Mouse (Mus musculus) B cell, adult 2 months (primary cell): ENCODE measurements around the gene Rxrg.

Experiments used
- DNase-seq, 2 experiments: peaks; one replicate each; pipeline ENCODE4 v3.0.0; 2022

The Rxrg gene

DNA sequence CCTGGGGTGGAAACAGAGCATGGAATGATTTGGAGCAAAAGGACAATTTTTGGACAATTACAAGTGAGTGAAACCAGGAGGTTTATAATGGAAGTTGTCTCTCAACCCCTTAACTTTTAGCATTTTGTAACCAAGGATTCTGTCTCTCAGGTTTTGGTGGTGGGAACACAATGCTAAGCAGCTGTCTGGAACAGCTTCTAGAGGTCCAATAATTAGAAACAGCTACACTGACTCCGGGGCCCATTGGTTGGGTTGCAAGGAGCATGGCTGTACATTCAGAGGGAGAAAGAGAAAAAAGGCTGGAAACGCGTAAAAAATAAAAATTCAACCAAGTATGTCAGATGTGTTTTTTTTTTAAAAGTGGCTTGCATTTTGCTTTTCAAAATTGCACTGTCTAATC lies 50.5 kb downstream of the Rxrg start:
- DNase-seq = no peak

DNA sequence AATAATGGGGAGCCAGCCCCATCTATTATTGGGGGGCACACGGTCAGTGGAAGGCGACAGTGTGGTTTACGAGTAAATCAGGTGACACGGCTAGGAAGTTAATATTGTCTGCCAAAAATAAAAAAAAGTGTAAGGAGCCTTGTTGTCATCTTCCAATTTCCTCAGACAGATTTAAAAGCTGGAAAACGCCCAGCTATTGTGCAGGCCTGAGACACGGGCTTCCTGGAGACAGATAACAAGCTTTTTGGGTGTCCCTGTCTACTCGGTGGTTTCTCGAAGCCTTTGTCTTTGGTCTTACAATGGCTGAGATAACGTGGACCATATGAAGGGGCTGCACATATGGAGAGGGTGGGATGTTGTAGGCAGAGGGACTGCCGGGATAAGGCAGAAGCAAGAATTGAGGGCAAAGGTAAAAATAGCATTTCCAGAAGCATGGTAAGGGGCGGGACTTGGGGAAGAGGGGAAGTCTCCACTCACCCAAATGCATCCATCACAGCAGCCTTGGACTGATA lies 51.0 kb downstream of the Rxrg start:
- no peak for DNase-seq

DNA sequence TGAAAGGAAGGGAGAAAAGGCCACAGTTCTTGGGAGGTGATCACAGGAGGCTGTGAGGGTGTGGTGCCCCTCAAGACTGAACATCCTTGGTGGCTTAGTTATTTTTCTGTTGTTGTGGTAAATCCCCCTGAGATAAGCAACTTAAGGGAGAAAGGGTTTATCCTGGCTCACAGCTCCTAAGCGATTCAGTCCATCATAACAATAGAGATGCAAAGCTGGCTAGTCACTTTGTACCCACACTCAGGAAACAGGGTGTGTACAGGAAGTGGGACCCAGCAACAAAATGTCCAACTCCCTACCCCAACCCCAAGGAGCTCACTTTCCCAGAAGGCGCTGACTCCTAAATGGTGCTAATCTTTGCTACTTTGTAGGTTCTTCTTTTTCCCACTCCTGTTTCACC lies 54.2 kb downstream of the Rxrg start:
- DNase-seq = no peak

DNA sequence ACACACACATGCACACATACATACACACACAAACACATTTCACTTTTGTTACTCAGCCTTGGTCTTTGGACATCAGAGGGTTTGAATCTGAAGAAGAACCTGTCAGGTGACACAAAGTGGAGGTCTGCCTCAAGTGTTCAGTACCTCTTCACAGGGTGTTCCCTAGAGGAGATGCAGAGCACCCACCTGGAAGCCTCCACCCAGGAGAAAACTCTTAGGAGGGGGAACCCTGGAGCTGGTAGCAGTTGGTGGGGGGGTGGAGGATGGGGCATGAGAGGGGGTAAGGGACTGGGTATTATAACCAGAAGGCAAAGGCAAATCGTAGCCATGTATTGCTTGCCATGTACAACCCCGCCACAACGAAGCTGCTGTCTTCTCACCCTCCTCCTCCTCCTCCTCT lies 60.9 kb downstream of the Rxrg start:
- no peak for DNase-seq

DNA sequence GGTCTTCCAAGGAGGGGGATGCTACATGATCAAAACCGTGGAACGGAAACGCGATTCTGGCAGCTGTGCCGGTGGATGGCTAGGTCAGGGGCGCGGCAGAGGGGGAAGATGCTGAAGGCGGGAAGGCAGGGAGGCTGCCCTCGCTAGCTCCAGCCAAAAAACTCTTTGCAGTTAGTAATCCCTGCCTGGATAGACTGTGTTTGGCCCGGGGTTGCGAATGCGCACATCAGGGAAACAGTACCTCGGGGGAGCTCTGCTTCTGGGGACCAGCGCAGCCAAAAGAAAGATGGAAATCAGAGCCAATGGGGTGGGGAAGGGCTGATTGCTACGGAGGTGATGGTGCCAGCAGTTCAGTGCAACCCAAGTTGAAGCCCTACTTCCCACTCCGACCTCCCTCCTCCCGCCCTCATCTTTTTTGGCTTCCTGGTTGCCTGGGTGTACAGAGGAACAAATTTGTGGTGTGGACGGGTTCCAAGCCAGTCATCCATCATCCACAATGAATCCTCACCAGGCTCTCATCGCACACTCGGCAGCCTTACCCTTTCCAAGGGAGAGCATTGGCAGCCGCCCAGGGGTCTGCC lies 62.4 kb downstream of the Rxrg start:
- DNase-seq = no peak

DNA sequence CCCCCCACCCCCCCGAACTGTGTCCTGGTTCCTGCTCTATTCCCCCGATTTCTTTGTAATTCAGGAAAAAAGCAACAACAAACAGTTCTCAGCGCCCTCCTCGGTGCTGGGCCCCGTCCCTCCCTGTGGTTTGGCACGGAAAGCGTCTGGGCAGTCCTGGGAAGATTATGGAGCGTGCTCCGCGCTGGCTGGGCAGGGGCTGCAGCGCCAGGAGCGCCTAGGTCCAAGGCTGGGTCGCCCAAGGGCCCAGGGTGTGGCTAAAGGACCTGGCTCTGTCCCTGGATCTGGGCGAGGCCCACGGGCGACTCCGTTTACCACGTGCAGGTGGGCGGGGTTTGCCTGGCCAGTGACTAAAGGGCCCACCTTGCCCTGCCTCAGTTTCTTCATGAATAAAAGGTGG lies 62.9 kb downstream of the Rxrg start:
- no peak for DNase-seq

DNA sequence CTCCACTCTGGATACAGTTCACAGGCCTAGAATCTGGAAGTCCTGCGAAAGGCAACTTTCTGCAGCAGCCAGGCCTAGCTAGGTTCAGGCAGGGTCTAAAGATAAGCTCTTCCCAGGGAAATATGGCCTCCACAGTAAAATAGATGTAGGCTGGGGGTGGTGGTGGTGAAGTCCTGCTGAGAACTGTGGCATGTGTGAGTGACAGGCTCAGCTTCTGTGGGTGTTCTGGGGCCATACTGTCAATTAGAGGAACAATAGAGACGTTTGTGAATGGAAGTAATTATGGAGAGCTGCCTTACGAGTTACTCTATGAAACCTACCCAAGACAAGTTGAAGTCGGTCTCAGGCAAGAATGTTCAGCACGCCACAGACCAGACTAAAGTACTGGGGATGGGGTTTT lies 65.0 kb downstream of the Rxrg start:
- DNase-seq = no peak

DNA sequence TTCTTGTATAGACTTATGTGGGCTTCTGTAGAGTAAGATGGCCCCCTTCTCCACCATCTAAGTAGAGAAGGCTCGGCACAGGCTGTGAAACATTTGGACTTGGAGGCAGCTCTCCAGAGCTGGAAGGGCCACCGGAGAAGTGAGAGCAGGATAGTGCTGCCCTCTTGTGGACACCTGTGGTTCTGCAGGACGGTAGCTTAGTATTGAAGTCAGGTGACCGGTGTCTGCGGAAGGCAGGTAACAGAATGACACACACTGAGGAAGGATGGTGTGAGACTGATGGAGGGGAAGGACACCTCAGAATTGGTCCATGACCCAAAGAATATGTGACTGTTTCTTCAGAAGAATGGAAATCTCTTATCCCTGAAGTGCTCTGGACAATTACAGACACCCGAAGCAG lies 71.6 kb downstream of the Rxrg start:
- DNase-seq = peak; percentile 57 to 60

DNA sequence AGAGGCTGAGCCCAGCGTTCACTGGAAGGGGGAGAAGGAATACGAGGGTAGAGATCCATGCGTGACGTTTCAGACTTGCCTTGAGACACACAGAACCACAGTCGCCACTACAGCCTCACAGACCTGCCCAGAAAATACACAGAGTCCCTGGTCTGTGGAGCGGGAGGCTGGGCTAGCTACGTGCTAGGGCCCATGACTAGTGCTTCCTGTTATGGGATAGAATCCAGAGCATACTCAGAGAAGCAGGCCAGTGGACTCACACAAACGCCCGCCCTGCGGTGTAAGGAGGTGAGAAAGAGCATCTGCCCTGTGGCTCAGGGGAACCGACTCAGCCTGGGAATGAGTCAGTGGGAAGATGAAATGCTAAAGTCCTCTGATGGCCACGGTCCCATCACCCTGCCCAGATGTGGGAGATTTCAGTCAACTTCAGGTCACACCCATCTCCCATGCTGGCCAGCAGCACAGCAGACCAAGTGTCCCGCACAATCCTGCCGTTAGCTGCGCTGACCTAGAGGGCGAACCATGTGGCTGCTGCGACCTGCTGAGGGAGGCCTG lies 74.3 kb downstream of the Rxrg start:
- DNase-seq = no peak

DNA sequence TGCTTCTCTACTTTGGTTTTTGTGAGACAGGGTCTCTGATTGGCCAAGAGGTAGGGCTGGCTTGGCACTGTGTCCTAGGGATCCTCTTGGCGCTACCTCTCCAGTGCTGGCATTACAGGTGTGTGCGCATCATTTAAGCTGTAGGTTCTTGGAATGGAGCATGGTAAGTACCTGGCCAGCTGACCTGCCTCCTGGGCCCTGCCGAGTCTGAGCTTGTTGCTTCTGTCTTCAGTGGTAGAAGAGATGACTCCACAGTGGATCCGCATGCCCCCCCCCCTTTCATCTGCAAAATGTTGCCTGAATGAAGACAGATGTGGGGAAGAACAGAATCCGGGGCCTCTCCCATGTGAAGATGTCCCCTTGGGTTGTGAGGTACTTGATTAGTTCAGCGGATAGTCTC lies 80.9 kb downstream of the Rxrg start:
- DNase-seq = no peak

DNA sequence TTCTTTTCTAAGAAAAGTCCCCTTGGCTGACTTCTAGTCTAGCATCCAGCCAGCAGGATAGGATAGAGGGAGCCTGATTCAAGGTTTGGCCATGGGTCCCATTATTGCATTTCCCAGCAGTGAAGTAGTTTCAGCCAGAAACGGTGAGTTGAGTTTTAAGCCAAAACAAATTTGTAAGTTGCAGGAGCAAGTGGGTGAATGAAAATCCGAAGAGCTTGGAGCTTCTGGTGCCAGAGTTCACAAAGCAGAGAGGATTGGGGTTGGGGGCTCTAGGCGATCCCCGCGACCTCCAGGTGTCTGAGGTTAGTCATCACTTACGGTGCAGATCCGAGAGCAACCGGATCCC lies 89.8 kb downstream of the Rxrg start:
- no peak for DNase-seq

DNA sequence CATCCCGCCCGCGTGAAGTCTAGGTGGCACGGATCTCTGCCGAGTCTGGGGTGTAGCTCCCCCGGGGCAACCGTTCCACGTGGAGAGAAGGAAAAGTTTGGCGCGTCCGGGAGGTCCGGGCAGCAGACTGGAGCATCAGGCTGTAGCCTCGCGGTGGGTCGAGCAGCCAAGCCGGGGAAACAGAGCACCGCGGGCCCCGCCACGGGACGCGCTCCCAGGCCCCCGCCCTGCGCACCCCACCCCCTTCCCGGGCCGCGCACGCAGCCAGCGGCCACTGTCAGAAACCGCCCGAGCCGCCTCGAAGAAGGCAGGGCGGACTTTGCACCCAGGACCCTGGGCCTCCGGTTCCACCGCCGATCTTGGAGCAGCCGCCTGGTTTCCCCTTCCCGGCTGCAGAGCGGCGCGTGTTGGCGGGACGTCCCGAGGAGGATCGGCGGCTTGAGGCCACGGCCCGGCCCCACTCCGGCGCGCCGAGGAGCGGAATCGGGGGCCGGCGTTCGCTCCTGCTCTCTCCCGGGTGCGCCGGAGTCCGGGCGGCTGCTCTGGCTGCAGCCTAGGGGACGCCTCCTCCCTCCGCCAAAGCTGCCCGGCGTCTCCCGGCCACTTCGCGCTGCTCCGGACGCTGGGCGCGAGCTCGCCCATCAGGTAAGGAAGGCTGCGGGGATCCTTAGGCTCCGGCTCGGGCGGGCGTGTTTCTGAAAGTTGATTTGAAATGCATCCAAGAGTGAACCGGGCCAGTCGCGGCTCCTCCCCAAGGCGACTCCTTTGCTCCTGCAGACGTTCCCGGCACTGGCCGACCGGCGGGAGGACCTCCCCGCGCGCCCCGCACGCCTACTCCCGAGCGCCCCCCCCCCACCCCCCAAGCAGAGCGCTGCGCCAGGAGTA lies 90.4 kb downstream of the Rxrg start:
- no peak for DNase-seq

DNA sequence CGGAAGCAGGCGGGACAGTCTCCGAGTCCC lies 90.9 kb downstream of the Rxrg start, which contains the start of gene Lmx1a:
Lmx1a (plus strand) TSS at position 6 of the 30 bp plus-strand sequence.
- no peak for DNase-seq
